Mouse (Mus musculus) embryonic stem cell, embryonic (primary cell): ENCODE measurements around the gene Klk1.

Experiments
- CTCF ChIA-PET, 4 experiments: fragments of 300-600 bp in 2 of 4; fragments of 350-600 bp in 2 of 4; sonication (Branson Sonifier 250); formaldehyde crosslinking; loops; one replicate each; lab custom pipeline; 2022; ENCODE audit warnings: inconsistent platforms in 2 of 4; lab: Charles Lee
- POLR2A ChIA-PET, 4 experiments: fragments of 300-600 bp in 2 of 4; fragments of 350-600 bp in 2 of 4; sonication (Branson Sonifier 250); formaldehyde crosslinking; loops; one replicate each; lab custom pipeline; 2022; ENCODE audit warnings: antibody characterized with exemption in 4 of 4, inconsistent platforms in 1 of 4; lab: Charles Lee

Klk1 gene

GRCm38 (mm10) chr7:44246984-44247470 is 21.9 kb downstream of the Klk1 start:
- ChIA-PET POLR2A (interaction anchor here (0.5 to 5.3 kb wide), 62 partner anchors 8 to 1968 kb away, joined by 3 to 67 read pairs (median 5); partner anchors contain the start of genes Emc10 (in 2 of the 4), Fam71e1 (in 2 of the 4), Gm36864 (in 2 of the 4) and Klk1 (in 2 of the 4)), CTCF (interaction anchor here in 2 of 4 experiments (0.6 to 1.7 kb wide), 5 partner anchors 16 to 314 kb away, joined by 3 read pairs; no protein-coding TSS in a partner anchor)

GRCm38 (mm10) chr7:44247971-44248370 is 22.8 kb downstream of the Klk1 start:
- POLR2A ChIA-PET = interaction anchor here in 2 of 4 experiments (1.1 to 5.3 kb wide), 10 partner anchors 12 to 103 kb away, joined by 4 to 67 read pairs (median 16); partner anchors contain the start of genes Gm36864 (in 2 of the 2), Klk1 (in 2 of the 2), Acp4 (in 1 of the 2) and Gm15517 (in 1 of the 2)
- CTCF ChIA-PET = no interaction called here

- POLR2A ChIA-PET = interaction anchor here in 3 of 4 experiments (0.8 to 2.0 kb wide), 5 partner anchors 9 to 330 kb away, joined by 3 to 5 read pairs (median 3); no protein-coding TSS in a partner anchor
- CTCF ChIA-PET = no interaction called here
Observed at GRCm38 (mm10) chr7:44249248-44249647, 24.1 kb downstream of the Klk1 start.

GRCm38 (mm10) chr7:44250732-44251275 is 25.6 kb downstream of the Klk1 start:
- ChIA-PET POLR2A (interaction anchor here in 3 of 4 experiments (1.1 to 2.0 kb wide), 6 partner anchors 12 to 331 kb away, joined by 3 to 6 read pairs (median 3); partner anchors contain the start of gene Klk1b22 (in 1 of the 3)), CTCF (interaction anchor here in 1 of 4 experiments (1.0 kb wide), 1 partner anchor 322 kb away, joined by 3 read pairs; no protein-coding TSS in a partner anchor)

- CTCF ChIA-PET = interaction anchor here in 2 of 4 experiments (0.6 to 2.5 kb wide), 2 partner anchors 10 to 815 kb away, joined by 3 to 9 read pairs; no protein-coding TSS in a partner anchor
Observed at GRCm38 (mm10) chr7:44253023-44253616, 28.0 kb downstream of the Klk1 start.

GRCm38 (mm10) chr7:44254930-44255329 is 29.8 kb downstream of the Klk1 start:
- CTCF ChIA-PET = interaction anchor here in 3 of 4 experiments (0.6 to 2.5 kb wide), 3 partner anchors 8 to 252 kb away, joined by 6 to 9 read pairs (median 6); no protein-coding TSS in a partner anchor
- POLR2A ChIA-PET = interaction anchor here in 3 of 4 experiments (0.6 to 10.4 kb wide), 16 partner anchors 8 to 252 kb away, joined by 3 to 67 read pairs (median 4); partner anchors contain the start of genes 1700028J19Rik (in 3 of the 3) and 2410002F23Rik (in 3 of the 3)

More at GRCm38 (mm10) chr7:44253023-44253616, 28.0 kb downstream of the Klk1 start:
- POLR2A ChIA-PET = interaction anchor here in 3 of 4 experiments (0.7 to 3.5 kb wide), 16 partner anchors 10 to 243 kb away, joined by 3 to 18 read pairs (median 3); partner anchors contain the start of genes Klk1 (in 2 of the 3), Emc10 (in 1 of the 3) and Fam71e1 (in 1 of the 3)

- ChIA-PET CTCF (no interaction called here), POLR2A (interaction anchor here in 2 of 4 experiments (0.6 to 10.4 kb wide), 4 partner anchors 11 to 1491 kb away, joined by 3 to 67 read pairs (median 3); partner anchors contain the start of genes 1700028J19Rik (in 1 of the 2) and 2410002F23Rik (in 1 of the 2))
Observed at GRCm38 (mm10) chr7:44257278-44257677, 32.1 kb downstream of the Klk1 start, which contains the start of gene Acp4. TSS of gene Acp4 (minus strand) at chr7:44257378.

GRCm38 (mm10) chr7:44260410-44260809 is 35.2 kb downstream of the Klk1 start:
- ChIA-PET POLR2A (interaction anchor here in 3 of 4 experiments (0.6 to 10.4 kb wide), 4 partner anchors 14 to 450 kb away, joined by 3 to 67 read pairs (median 4); partner anchors contain the start of genes 1700028J19Rik (in 1 of the 3) and 2410002F23Rik (in 1 of the 3)), CTCF (interaction anchor here in 3 of 4 experiments (0.5 to 1.6 kb wide), 7 partner anchors 60 to 328 kb away, joined by 3 to 17 read pairs (median 3); no protein-coding TSS in a partner anchor)

- ChIA-PET CTCF (interaction anchor here in 2 of 4 experiments (0.7 to 1.6 kb wide), 4 partner anchors 90 to 369 kb away, joined by 3 to 4 read pairs (median 3); no protein-coding TSS in a partner anchor), POLR2A (interaction anchor here in 2 of 4 experiments (0.7 to 10.4 kb wide), 4 partner anchors 15 to 451 kb away, joined by 3 to 67 read pairs (median 13); partner anchors contain the start of genes 1700028J19Rik (in 1 of the 2) and 2410002F23Rik (in 1 of the 2))
Observed at GRCm38 (mm10) chr7:44261147-44261546, 36.0 kb downstream of the Klk1 start, which contains the start of gene Gm15517. TSS of gene Gm15517 (plus strand) at chr7:44261447.

- CTCF ChIA-PET = interaction anchor here (0.5 to 3.3 kb wide), 130 partner anchors 9 to 849 kb away, joined by 3 to 48 read pairs (median 5); partner anchors contain the start of genes Pold1 (in 2 of the 4), 1700028J19Rik (in 1 of the 4), 2410002F23Rik (in 1 of the 4) and Ap2a1 (in 1 of the 4)
- POLR2A ChIA-PET = interaction anchor here (0.5 to 10.4 kb wide), 64 partner anchors 9 to 387 kb away, joined by 3 to 67 read pairs (median 4); partner anchors contain the start of genes 1700028J19Rik (in 2 of the 4), 2410002F23Rik (in 2 of the 4), Fam71e1 (in 2 of the 4) and Josd2 (in 2 of the 4)
Observed at GRCm38 (mm10) chr7:44262791-44263643, 37.9 kb downstream of the Klk1 start.

- ChIA-PET CTCF (interaction anchor here in 1 of 4 experiments (0.9 to 1.4 kb wide), 3 partner anchors 85 to 280 kb away, joined by 3 to 4 read pairs (median 3); partner anchors contain the start of gene Pold1), POLR2A (interaction anchor here in 2 of 4 experiments (0.5 to 1.2 kb wide), 4 partner anchors 22 to 259 kb away, joined by 3 to 4 read pairs (median 3); partner anchors contain the start of genes 1700028J19Rik (in 1 of the 2) and 2410002F23Rik (in 1 of the 2))
Observed at GRCm38 (mm10) chr7:44268117-44268516, 43.0 kb downstream of the Klk1 start.

- ChIA-PET POLR2A (interaction anchor here in 2 of 4 experiments (0.7 to 1.1 kb wide), 4 partner anchors 33 to 209 kb away, joined by 3 read pairs; no protein-coding TSS in a partner anchor), CTCF (interaction anchor here in 1 of 4 experiments (1.0 to 1.4 kb wide), 2 partner anchors 42 to 84 kb away, joined by 4 to 5 read pairs; no protein-coding TSS in a partner anchor)
Observed at GRCm38 (mm10) chr7:44269397-44269796, 44.2 kb downstream of the Klk1 start.

GRCm38 (mm10) chr7:44271309-44271708 is 46.1 kb downstream of the Klk1 start:
- CTCF ChIA-PET = interaction anchor here in 2 of 4 experiments (1.4 to 1.5 kb wide), 2 partner anchors 8 to 9 kb away, joined by 3 to 6 read pairs; no protein-coding TSS in a partner anchor
- POLR2A ChIA-PET = interaction anchor here in 2 of 4 experiments (0.9 to 2.6 kb wide), 5 partner anchors 25 to 255 kb away, joined by 3 to 13 read pairs (median 5); partner anchors contain the start of genes 1700028J19Rik (in 1 of the 2), 2410002F23Rik (in 1 of the 2), Emc10 (in 1 of the 2) and Fam71e1 (in 1 of the 2)

GRCm38 (mm10) chr7:44272546-44272945 is 47.4 kb downstream of the Klk1 start:
- ChIA-PET CTCF (interaction anchor here in 2 of 4 experiments (0.9 to 3.4 kb wide), 5 partner anchors 9 to 249 kb away, joined by 3 to 21 read pairs (median 6); no protein-coding TSS in a partner anchor), POLR2A (interaction anchor here in 3 of 4 experiments (0.5 to 3.6 kb wide), 14 partner anchors 9 to 700 kb away, joined by 3 to 22 read pairs (median 4); partner anchors contain the start of genes Emc10 (in 1 of the 3), Fam71e1 (in 1 of the 3) and Izumo2 (in 1 of the 3))

GRCm38 (mm10) chr7:44273446-44273845 is 48.3 kb downstream of the Klk1 start:
- POLR2A ChIA-PET = interaction anchor here (0.5 to 3.6 kb wide), 36 partner anchors 10 to 435 kb away, joined by 3 to 22 read pairs (median 5); partner anchors contain the start of genes 1700028J19Rik (in 2 of the 4), 2410002F23Rik (in 2 of the 4), Emc10 (in 1 of the 4) and Fam71e1 (in 1 of the 4)
- CTCF ChIA-PET = interaction anchor here (0.6 to 3.4 kb wide), 14 partner anchors 10 to 615 kb away, joined by 3 to 21 read pairs (median 4); partner anchors contain the start of genes 1700028J19Rik (in 1 of the 4) and 2410002F23Rik (in 1 of the 4)
